Mouse (Mus musculus): Measurements from ENCODE around the gene Sgpl1. TPM values are rescaled to one million over a fixed set of nuclear protein-coding genes. Genes with fewer than 3 reads are reported as not detected.

Sgpl1 gene
- total RNA-seq, 1 experiment = 103 TPM

DNA sequence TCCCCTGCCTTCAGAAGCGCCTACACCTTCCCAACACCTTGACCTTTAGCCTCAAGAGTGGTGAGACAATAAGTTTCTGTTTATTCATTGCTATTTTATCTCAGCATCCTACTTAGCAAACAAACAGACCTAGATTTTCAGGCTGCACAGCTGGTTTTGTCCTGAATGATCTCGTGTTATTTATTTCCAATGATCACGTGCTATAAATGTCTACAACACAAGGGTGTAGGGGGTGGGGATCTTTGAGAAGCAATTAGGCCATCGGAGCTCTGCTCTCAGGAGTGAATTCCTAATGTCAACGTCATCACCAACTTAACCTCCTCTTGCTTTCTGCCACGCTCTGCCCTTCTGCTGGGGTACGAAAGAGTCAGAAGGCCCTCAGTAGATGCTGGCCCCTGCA lies 12.6 kb upstream of the Sgpl1 start:
- H3K9me3 ChIP-seq (ENCODE audit: control insufficient read depth, insufficient read depth, low read depth, low read length) = no peaks in the 10 kb centered on the region
- H3K27ac ChIP-seq (ENCODE audit: insufficient read depth, low read depth, low read length, poor library complexity, severe bottlenecking) = no peak overlapping the region
- DNase-seq (ENCODE audit: low read depth, low spot score) = no peak
- H3K4me1 ChIP-seq (ENCODE audit: control insufficient read depth in 2 of 2, insufficient read depth in 2 of 2, low read length in 2 of 2, poor library complexity in 1 of 2) = no peaks in the 10 kb centered on the region
- no peak overlapping the region for H3K4me3 ChIP-seq (ENCODE audit: insufficient read depth in 1 of 2, low read depth in 1 of 2, low read length in 2 of 2, poor library complexity in 1 of 2, severe bottlenecking in 1 of 2)
- TF ChIP-seq CHD2 (IDR thresholded peaks at IDR 0.05; ENCODE audit: low read depth, low read length) = no peak
- no peak for TF ChIP-seq ZC3H11A (IDR thresholded peaks at IDR 0.05; ENCODE audit: borderline replicate concordance, low read depth, low read length)
- TF ChIP-seq MAFK (IDR thresholded peaks at IDR 0.05; ENCODE audit: insufficient read depth, low read depth, low read length) = no peak
- no peak for TF ChIP-seq ZNF384 (IDR thresholded peaks at IDR 0.05; ENCODE audit: low read depth, low read length)
- TF ChIP-seq HCFC1 (IDR thresholded peaks at IDR 0.05; ENCODE audit: borderline replicate concordance, insufficient read depth, low read length) = no peak
- H3K36me3 ChIP-seq (ENCODE audit: control insufficient read depth, insufficient read depth, low read length, poor library complexity, severe bottlenecking) = no peaks in the 10 kb centered on the region
- in situ Hi-C loops (cut with MboI; ENCODE audit: low sequenced_read_pairs in 2 of 2, unreplicated experiment in 2 of 2) = no loop called here
- no peak overlapping the region for H3K9ac ChIP-seq (ENCODE audit: insufficient read depth, low read depth, low read length, poor library complexity, severe bottlenecking)

GRCm38 (mm10) chr10:61158594-61158993 lies 11.1 kb upstream of the Sgpl1 start:
- in situ Hi-C loops (cut with MboI; ENCODE audit: low sequenced_read_pairs in 2 of 2, unreplicated experiment in 2 of 2) = no loop called here

GRCm38 (mm10) chr10:61156453-61156852 lies 8.9 kb upstream of the Sgpl1 start:
- H3K4me1 ChIP-seq (ENCODE audit: control insufficient read depth in 2 of 2, insufficient read depth in 2 of 2, low read length in 2 of 2, poor library complexity in 1 of 2) = no peaks in the 10 kb centered on the region
- no peak overlapping the region for H3K9ac ChIP-seq (ENCODE audit: insufficient read depth, low read depth, low read length, poor library complexity, severe bottlenecking)
- TF ChIP-seq HCFC1 (IDR thresholded peaks at IDR 0.05; ENCODE audit: borderline replicate concordance, insufficient read depth, low read length) (no peak), CHD2 (IDR thresholded peaks at IDR 0.05; ENCODE audit: low read depth, low read length) (no peak), MAFK (IDR thresholded peaks at IDR 0.05; ENCODE audit: insufficient read depth, low read depth, low read length) (no peak), ZNF384 (IDR thresholded peaks at IDR 0.05; ENCODE audit: low read depth, low read length) (no peak), ZC3H11A (IDR thresholded peaks at IDR 0.05; ENCODE audit: borderline replicate concordance, low read depth, low read length) (no peak)
- H3K4me3 ChIP-seq (ENCODE audit: insufficient read depth in 1 of 2, low read depth in 1 of 2, low read length in 2 of 2, poor library complexity in 1 of 2, severe bottlenecking in 1 of 2) = no peak overlapping the region
- H3K36me3 ChIP-seq (ENCODE audit: control insufficient read depth, insufficient read depth, low read length, poor library complexity, severe bottlenecking) = no peaks in the 10 kb centered on the region
- H3K9me3 ChIP-seq (ENCODE audit: control insufficient read depth, insufficient read depth, low read depth, low read length) = no peaks in the 10 kb centered on the region
- in situ Hi-C loops (cut with MboI; ENCODE audit: low sequenced_read_pairs in 2 of 2, unreplicated experiment in 2 of 2) = no loop called here
- H3K27ac ChIP-seq (ENCODE audit: insufficient read depth, low read depth, low read length, poor library complexity, severe bottlenecking) = no peak overlapping the region
- DNase-seq (ENCODE audit: low read depth, low spot score) = no peak

More at GRCm38 (mm10) chr10:61158594-61158993, 11.1 kb upstream of the Sgpl1 start:
- H3K4me3 ChIP-seq (ENCODE audit: insufficient read depth in 1 of 2, low read depth in 1 of 2, low read length in 2 of 2, poor library complexity in 1 of 2, severe bottlenecking in 1 of 2) = no peak overlapping the region
- H3K4me1 ChIP-seq (ENCODE audit: control insufficient read depth in 2 of 2, insufficient read depth in 2 of 2, low read length in 2 of 2, poor library complexity in 1 of 2) = no peaks in the 10 kb centered on the region
- no peak overlapping the region for H3K9ac ChIP-seq (ENCODE audit: insufficient read depth, low read depth, low read length, poor library complexity, severe bottlenecking)
- no peak for DNase-seq (ENCODE audit: low read depth, low spot score)
- H3K36me3 ChIP-seq (ENCODE audit: control insufficient read depth, insufficient read depth, low read length, poor library complexity, severe bottlenecking) = no peaks in the 10 kb centered on the region
- TF ChIP-seq MAFK (IDR thresholded peaks at IDR 0.05; ENCODE audit: insufficient read depth, low read depth, low read length) (no peak), ZC3H11A (IDR thresholded peaks at IDR 0.05; ENCODE audit: borderline replicate concordance, low read depth, low read length) (no peak), CHD2 (IDR thresholded peaks at IDR 0.05; ENCODE audit: low read depth, low read length) (no peak), HCFC1 (IDR thresholded peaks at IDR 0.05; ENCODE audit: borderline replicate concordance, insufficient read depth, low read length) (no peak), ZNF384 (IDR thresholded peaks at IDR 0.05; ENCODE audit: low read depth, low read length) (no peak)
- H3K27ac ChIP-seq (ENCODE audit: insufficient read depth, low read depth, low read length, poor library complexity, severe bottlenecking) = no peak overlapping the region
- H3K9me3 ChIP-seq (ENCODE audit: control insufficient read depth, insufficient read depth, low read depth, low read length) = no peaks in the 10 kb centered on the region

DNA sequence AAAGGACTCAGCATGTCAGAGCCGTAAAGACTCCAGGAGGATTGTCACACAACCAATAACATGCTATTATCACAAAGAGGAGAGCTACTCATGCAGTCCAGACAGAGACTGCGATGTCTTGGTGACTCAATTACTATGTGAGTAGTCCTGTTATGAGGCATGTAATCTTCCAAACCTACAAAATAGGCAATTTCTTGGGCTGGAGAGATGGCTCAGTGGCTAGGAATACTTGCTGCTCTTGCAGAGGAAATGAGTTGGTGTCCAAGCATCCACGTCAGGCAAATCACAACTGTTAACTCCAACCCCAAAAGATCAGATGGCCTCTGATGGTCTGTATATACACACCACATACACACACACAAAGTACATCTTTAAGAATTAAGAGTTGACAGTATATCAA lies 8.1 kb upstream of the Sgpl1 start:
- no peaks in the 10 kb centered on the region for H3K9me3 ChIP-seq (ENCODE audit: control insufficient read depth, insufficient read depth, low read depth, low read length)
- H3K27ac ChIP-seq (ENCODE audit: insufficient read depth, low read depth, low read length, poor library complexity, severe bottlenecking) = no peak overlapping the region
- no peak overlapping the region for H3K9ac ChIP-seq (ENCODE audit: insufficient read depth, low read depth, low read length, poor library complexity, severe bottlenecking)
- no peak overlapping the region for H3K4me3 ChIP-seq (ENCODE audit: insufficient read depth in 1 of 2, low read depth in 1 of 2, low read length in 2 of 2, poor library complexity in 1 of 2, severe bottlenecking in 1 of 2)
- TF ChIP-seq ZC3H11A (IDR thresholded peaks at IDR 0.05; ENCODE audit: borderline replicate concordance, low read depth, low read length) (no peak), HCFC1 (IDR thresholded peaks at IDR 0.05; ENCODE audit: borderline replicate concordance, insufficient read depth, low read length) (no peak), MAFK (IDR thresholded peaks at IDR 0.05; ENCODE audit: insufficient read depth, low read depth, low read length) (no peak), CHD2 (IDR thresholded peaks at IDR 0.05; ENCODE audit: low read depth, low read length) (no peak)
- H3K4me1 ChIP-seq (ENCODE audit: control insufficient read depth in 2 of 2, insufficient read depth in 2 of 2, low read length in 2 of 2, poor library complexity in 1 of 2) = no peaks in the 10 kb centered on the region
- in situ Hi-C loops (cut with MboI; ENCODE audit: low sequenced_read_pairs in 2 of 2, unreplicated experiment in 2 of 2) = no loop called here
- no peaks in the 10 kb centered on the region for H3K36me3 ChIP-seq (ENCODE audit: control insufficient read depth, insufficient read depth, low read length, poor library complexity, severe bottlenecking)
- DNase-seq (ENCODE audit: low read depth, low spot score) = no peak

- Histone ChIP-seq H3K4me3 (ENCODE audit: insufficient read depth in 1 of 2, low read depth in 1 of 2, low read length in 2 of 2, poor library complexity in 1 of 2, severe bottlenecking in 1 of 2) (no peak overlapping the region), H3K4me1 (ENCODE audit: control insufficient read depth in 2 of 2, insufficient read depth in 2 of 2, low read length in 2 of 2, poor library complexity in 1 of 2) (no peaks in the 10 kb centered on the region), H3K27ac (ENCODE audit: insufficient read depth, low read depth, low read length, poor library complexity, severe bottlenecking) (no peak overlapping the region), H3K9ac (ENCODE audit: insufficient read depth, low read depth, low read length, poor library complexity, severe bottlenecking) (no peak overlapping the region), H3K9me3 (ENCODE audit: control insufficient read depth, insufficient read depth, low read depth, low read length) (no peaks in the 10 kb centered on the region), H3K36me3 (ENCODE audit: control insufficient read depth, insufficient read depth, low read length, poor library complexity, severe bottlenecking) (no peaks in the 10 kb centered on the region)
- in situ Hi-C loops (cut with MboI; ENCODE audit: low sequenced_read_pairs in 2 of 2, unreplicated experiment in 2 of 2) = no loop called here
- DNase-seq (ENCODE audit: low read depth, low spot score) = no peak
- no peak for TF ChIP-seq CHD2 (IDR thresholded peaks at IDR 0.05; ENCODE audit: low read depth, low read length)
- TF ChIP-seq HCFC1 (IDR thresholded peaks at IDR 0.05; ENCODE audit: borderline replicate concordance, insufficient read depth, low read length) = no peak
- no peak for TF ChIP-seq MAFK (IDR thresholded peaks at IDR 0.05; ENCODE audit: insufficient read depth, low read depth, low read length)
- TF ChIP-seq ZNF384 (IDR thresholded peaks at IDR 0.05; ENCODE audit: low read depth, low read length) = no peak
- TF ChIP-seq ZC3H11A (IDR thresholded peaks at IDR 0.05; ENCODE audit: borderline replicate concordance, low read depth, low read length) = no peak
Measured at GRCm38 (mm10) chr10:61152131-61152530, 4.6 kb upstream of the Sgpl1 start.

Data from ES-E14 (cell line).